Mouse (Mus musculus): ENCODE results near the gene Il22ra1.

Il22ra1 gene

GRCm38 (mm10) chr4:135736903-135737302 is 8.9 kb downstream of the Il22ra1 start:
- DNase-seq = no peak

GRCm38 (mm10) chr4:135738237-135738636 is 10.3 kb downstream of the Il22ra1 start:
- no peak for DNase-seq

- DNase-seq = no peak
Observed at GRCm38 (mm10) chr4:135739148-135739547, 11.2 kb downstream of the Il22ra1 start.

GRCm38 (mm10) chr4:135739672-135740071 is 11.7 kb downstream of the Il22ra1 start:
- no peak for DNase-seq

- DNase-seq = no peak
Observed at GRCm38 (mm10) chr4:135743520-135743919, 15.5 kb downstream of the Il22ra1 start.

GRCm38 (mm10) chr4:135744726-135745448 is 16.9 kb downstream of the Il22ra1 start:
- DNase-seq = no peak

GRCm38 (mm10) chr4:135745613-135746012 is 17.6 kb downstream of the Il22ra1 start:
- no peak for DNase-seq

- DNase-seq = no peak
Observed at GRCm38 (mm10) chr4:135750896-135751295, 22.9 kb downstream of the Il22ra1 start.

- no peak for DNase-seq
Observed at GRCm38 (mm10) chr4:135752106-135752778, 24.3 kb downstream of the Il22ra1 start.

- DNase-seq = no peak
Observed at GRCm38 (mm10) chr4:135752779-135753164, 24.8 kb downstream of the Il22ra1 start.

- no peak for DNase-seq
Observed at GRCm38 (mm10) chr4:135758331-135758730, 30.4 kb downstream of the Il22ra1 start.

GRCm38 (mm10) chr4:135758825-135759224 is 30.9 kb downstream of the Il22ra1 start:
- DNase-seq = no peak

GRCm38 (mm10) chr4:135759356-135759976 is 31.5 kb downstream of the Il22ra1 start, which contains the start of gene Myom3:
Myom3 (plus strand) TSS chr4:135759715.
- no peak for DNase-seq

- peak; percentile 50 for DNase-seq
Observed at GRCm38 (mm10) chr4:135761048-135761447, 33.1 kb downstream of the Il22ra1 start.

GRCm38 (mm10) chr4:135761569-135761968 is 33.6 kb downstream of the Il22ra1 start:
- DNase-seq = peak; percentile 86

GRCm38 (mm10) chr4:135762251-135762906 is 34.4 kb downstream of the Il22ra1 start:
- DNase-seq = peak; percentile 88

- DNase-seq = no peak
Observed at GRCm38 (mm10) chr4:135764700-135765099, 36.7 kb downstream of the Il22ra1 start.

- no peak for DNase-seq
Observed at GRCm38 (mm10) chr4:135765707-135766106, 37.7 kb downstream of the Il22ra1 start.

GRCm38 (mm10) chr4:135766976-135767375 is 39.0 kb downstream of the Il22ra1 start:
- peak; percentile 79 for DNase-seq

- peak; percentile 54 for DNase-seq
Observed at GRCm38 (mm10) chr4:135768572-135769526, 40.9 kb downstream of the Il22ra1 start.

- no peak for DNase-seq
Observed at GRCm38 (mm10) chr4:135770611-135771305, 42.8 kb downstream of the Il22ra1 start.

Data from kidney, adult 9 months (tissue).